Mouse (Mus musculus): ENCODE measurements around the gene Cd248.
A peak's percentile ranks its signal among the peaks of the same experiment; 100 is the strongest.
"Not testable (repeated sequence)": the region's sequence is repeated elsewhere in the genome, so short reads cannot be mapped to it uniquely, and the experiment has no call there.

The Cd248 gene

GRCm38 (mm10) chr19:5072389-5073019, 4.6 kb downstream of the Cd248 start:
- ATAC-seq (ENCODE audit: insufficient number of reproducible peaks, low FRiP score, low TSS enrichment), result no peak

GRCm38 (mm10) chr19:5073028-5073427, 5.2 kb downstream of the Cd248 start:
- no peak; the same call in 1 of the 2 replicates for ATAC-seq (ENCODE audit: insufficient number of reproducible peaks, low FRiP score, low TSS enrichment)

DNA sequence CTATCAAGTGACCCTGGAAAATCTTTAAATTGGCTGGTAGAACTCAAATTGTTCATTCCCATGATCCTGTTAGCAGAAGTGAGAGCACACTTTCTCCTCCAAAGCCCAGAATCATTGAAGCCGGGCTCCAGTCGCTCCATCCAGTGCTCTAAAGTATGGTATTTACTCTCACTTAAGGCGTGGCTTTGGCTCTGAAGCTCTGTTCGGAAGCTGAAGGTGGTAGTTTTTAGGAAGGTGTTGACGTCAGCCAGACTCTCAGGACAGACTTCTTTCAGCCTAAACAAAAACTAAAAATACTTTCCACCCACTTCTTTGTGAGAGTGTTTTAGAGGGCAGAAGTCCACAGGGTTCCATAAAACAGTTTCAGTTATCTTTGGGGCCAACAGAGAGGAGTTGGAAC, 5.6 kb downstream of the Cd248 start:
- ATAC-seq (ENCODE audit: insufficient number of reproducible peaks, low FRiP score, low TSS enrichment), result no peak

GRCm38 (mm10) chr19:5079279-5079678, 11.4 kb downstream of the Cd248 start:
- no peak for ATAC-seq (ENCODE audit: insufficient number of reproducible peaks, low FRiP score, low TSS enrichment)

DNA sequence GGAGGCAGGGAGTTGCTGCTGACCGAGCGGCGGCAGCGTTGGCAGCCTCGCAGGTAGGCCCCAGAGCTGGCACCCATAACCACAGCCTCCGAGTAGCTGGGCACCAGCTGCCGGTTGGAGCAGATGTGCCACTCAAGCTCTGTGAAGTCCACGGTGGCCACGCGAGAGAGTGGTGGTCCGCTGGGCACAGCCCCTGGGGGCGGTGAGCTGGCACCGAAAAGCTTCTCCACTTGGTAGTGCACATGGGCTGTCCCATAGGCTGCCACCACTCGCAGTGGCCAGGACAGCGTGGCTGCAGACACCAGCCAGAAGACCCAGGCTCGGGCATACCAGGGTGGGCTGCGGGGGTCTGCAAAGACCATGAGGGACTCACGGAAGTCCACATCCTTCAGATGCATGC, 14.1 kb downstream of the Cd248 start:
- no peak for ATAC-seq (ENCODE audit: insufficient number of reproducible peaks, low FRiP score, low TSS enrichment)

- no peak for ATAC-seq (ENCODE audit: insufficient number of reproducible peaks, low FRiP score, low TSS enrichment)
Measured at GRCm38 (mm10) chr19:5082596-5082995, 14.7 kb downstream of the Cd248 start.

- no peak for ATAC-seq (ENCODE audit: insufficient number of reproducible peaks, low FRiP score, low TSS enrichment)
Measured at GRCm38 (mm10) chr19:5083961-5084833, 16.3 kb downstream of the Cd248 start.

- ATAC-seq (ENCODE audit: insufficient number of reproducible peaks, low FRiP score, low TSS enrichment), result no peak
Measured at GRCm38 (mm10) chr19:5084834-5085144, 16.9 kb downstream of the Cd248 start.

DNA sequence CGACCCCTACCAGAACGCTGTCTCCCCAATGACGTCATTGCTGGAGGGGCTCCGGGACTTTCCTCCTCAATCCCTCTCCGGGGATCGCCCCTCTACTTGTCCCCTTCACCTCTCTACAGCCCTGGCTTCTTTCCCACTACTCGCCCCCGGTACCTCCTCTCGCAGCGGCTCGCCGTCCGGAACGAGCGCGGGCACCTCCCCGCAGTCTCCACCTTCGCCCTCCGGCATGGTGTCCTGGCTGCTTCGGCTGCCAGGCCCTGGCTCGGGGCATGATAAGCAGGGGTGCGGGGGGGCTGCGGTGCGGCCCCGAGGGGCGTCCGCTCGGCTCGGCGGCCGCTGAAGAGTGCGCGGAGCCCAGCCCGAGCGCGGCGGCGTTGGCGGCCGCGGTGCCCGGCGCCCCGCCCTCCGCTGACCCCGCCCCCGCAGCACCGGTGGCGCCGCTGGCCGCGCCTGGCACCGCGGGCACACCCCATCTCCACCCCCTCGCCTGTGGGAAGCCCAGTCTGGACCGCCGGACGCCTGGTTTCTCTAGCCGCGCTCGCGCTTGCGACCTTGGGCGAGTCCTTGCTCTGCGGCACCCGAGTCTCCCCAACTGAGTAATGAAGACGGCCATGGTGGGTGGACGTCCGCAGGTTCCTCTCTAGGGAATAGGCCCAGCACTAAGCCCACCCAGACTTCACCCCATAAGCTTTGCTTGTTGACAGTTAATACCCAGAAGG, 17.4 kb downstream of the Cd248 start, which contains the start of gene Tmem151a:
Gene Tmem151a, minus strand, starts transcription at position 387 of the 719 bp plus-strand sequence.
- peak; percentile 11; the same call in 1 of the 2 replicates for ATAC-seq (ENCODE audit: insufficient number of reproducible peaks, low FRiP score, low TSS enrichment)

- ATAC-seq (ENCODE audit: insufficient number of reproducible peaks, low FRiP score, low TSS enrichment), result not testable (repeated sequence)
Measured at GRCm38 (mm10) chr19:5086533-5086932, 18.7 kb downstream of the Cd248 start.

GRCm38 (mm10) chr19:5087884-5088728, 20.2 kb downstream of the Cd248 start, which contains the start of gene Yif1a:
Gene Yif1a (plus strand): TSS chr19:5088538.
- ATAC-seq (ENCODE audit: insufficient number of reproducible peaks, low FRiP score, low TSS enrichment), result peak; percentile 77

DNA sequence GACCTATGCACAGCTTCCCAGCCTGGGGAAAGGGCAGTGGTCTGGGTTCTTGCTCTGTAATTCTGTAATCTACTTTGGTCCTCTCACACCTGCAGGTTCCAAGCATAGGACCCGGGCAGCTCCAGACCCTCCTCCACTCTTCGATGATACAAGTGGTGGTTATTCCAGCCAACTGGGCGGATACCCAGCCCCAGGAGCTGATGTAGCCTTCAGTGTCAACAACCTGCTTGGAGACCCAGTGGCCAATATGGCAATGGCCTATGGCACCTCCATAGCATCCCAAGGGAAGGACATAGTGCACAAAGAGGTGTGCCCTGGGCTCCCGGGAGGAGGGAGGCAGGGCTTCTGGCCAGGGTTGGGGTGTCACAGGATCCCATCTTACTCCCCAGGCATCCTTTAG, 21.4 kb downstream of the Cd248 start:
- no peak for ATAC-seq (ENCODE audit: insufficient number of reproducible peaks, low FRiP score, low TSS enrichment)

GRCm38 (mm10) chr19:5092083-5092482, 24.2 kb downstream of the Cd248 start:
- ATAC-seq (ENCODE audit: insufficient number of reproducible peaks, low FRiP score, low TSS enrichment), result no peak

DNA sequence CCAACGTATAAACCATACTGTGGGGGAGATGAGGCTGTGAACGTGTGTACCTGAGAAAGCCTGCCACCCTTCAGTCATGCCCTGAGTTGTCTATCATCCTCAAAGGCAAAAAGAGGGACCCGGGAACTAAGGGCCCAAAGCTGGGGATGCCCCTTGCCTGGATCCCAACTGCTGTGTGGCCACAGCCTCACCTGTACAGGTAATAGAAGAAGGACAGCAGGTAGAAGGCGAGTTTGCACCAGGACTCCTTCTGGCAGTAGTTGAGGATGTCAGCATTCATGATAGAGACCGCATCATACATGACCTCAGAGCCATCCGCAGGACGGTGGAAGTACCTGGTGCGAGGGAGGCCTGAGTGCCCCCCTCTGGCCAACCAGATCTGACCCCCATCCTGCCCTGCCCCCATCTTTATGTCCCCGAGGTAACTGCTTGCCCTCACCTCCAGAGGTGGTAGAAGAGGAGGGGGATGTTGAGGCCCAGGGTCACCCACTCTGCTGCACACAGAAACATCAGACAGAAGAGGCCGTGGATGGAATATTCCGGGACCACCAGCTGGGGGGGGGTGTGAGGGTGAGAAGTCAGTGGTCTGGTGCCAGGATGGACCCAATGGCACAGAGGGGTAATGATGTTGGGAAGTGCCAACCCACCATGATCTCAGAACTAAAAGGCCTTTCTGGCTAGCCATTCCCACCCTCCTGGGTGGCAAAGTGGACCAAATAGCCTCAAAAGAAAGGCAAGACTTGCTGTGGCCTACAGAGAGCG, 25.8 kb downstream of the Cd248 start:
- ATAC-seq (ENCODE audit: insufficient number of reproducible peaks, low FRiP score, low TSS enrichment), result no peak

GRCm38 (mm10) chr19:5094243-5094632, 26.4 kb downstream of the Cd248 start:
- peak; percentile 54; the same call in 1 of the 2 replicates for ATAC-seq (ENCODE audit: insufficient number of reproducible peaks, low FRiP score, low TSS enrichment)

DNA sequence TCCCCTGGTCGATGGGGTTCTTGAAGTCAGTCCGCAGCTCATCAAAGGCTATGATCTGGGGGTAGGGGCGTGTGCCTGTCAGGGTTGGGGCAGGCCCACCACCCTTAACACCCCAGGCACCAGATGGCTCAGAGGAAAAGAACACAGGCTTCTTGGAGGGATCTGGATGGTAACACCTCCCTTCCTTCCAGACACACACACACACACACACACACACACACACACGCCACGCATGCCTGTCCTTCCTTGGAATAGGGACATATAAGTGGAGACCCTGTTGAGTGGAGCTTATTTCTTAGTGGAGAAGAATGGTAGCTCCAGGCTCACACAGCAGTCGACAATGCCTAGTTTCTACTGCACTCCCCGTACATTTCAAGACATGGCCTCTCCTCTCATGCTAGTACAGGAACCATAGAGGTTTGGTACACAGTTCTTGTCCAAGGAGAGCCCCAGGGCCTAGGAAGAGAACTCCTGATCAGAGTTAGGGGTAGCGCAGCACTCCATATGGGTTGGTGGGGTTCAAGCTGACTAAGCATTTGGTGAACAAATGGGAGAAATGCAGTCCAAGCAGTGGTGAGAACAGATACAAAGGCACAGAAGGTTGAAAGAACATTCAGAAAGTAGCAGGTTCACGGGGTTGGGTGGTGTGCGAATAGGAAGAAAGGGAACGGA, 27.0 kb downstream of the Cd248 start:
- no peak for ATAC-seq (ENCODE audit: insufficient number of reproducible peaks, low FRiP score, low TSS enrichment)

- ATAC-seq (ENCODE audit: insufficient number of reproducible peaks, low FRiP score, low TSS enrichment), result no peak
Measured at GRCm38 (mm10) chr19:5095887-5096474, 28.1 kb downstream of the Cd248 start.

DNA sequence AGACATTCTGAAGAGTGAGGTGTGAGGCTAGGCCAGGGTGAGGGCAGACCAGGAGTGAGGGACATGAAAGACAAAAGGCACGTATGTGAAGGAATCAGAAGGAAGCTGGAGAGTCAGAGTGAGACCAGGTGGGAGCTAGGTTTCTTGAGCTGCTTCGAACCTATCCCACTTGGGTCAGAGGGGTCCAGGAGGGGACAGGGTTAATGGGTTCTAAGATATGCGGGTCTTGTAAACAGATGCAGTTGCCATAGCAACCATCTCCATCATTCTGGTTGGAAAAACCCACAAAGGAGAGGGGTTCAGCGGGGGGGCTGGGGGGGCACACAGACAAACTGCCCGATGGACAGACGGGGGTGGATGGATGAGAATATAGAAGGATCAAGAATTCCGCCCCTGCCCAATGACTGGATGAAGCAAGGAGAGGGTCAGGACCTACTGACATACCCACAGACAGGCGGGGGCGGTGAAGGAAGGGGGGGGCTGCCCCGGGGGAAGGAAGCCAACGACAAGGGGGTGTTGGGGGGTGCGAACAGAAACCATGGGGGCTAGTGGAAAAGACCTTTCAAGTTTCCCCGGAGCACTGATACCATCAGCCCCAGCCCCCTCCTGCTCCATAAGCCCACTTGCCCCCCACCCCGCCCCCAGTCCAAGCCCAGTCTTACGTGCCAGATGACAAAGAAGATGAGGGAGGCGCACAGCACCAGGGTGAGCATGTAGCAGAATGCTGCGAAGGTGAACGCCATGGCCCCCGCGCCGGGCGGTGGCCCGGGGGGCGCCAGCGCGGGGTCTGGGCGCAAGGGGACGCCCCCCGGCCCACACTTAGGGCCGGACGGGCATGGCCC, 29.9 kb downstream of the Cd248 start:
- no peak for ATAC-seq (ENCODE audit: insufficient number of reproducible peaks, low FRiP score, low TSS enrichment)
